ENCODE assay signal across 31 mouse cellular contexts in the genomic region with DNA sequence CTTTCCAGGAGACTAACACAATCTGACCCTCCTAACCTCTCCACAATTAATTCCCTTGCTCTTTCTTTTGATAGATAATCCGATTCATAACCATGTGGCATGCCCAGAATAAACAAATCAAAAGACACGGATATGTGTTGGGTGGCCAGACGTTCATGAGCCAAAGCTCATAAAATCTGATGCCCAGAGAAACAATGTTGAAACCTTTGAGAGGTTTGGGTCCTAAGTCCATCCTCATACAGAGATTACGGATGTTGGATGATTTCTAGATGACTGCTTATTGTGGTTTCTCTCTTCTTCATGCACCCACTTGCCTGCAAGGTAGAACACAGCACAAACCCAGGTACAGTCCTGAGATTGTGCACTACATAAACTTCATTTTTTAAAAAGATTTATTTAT.
"Had no signal": no experiment of that assay in that cellular context is flagged by ENCODE, and none has a peak within 500 bp of the region (broad histone marks: within the 10 kb centered on the region; RNA-seq: fewer than 3 reads in every experiment).

No protein-coding gene starts in this region.

- H3K27me3 ChIP-seq: limb, embryonic 12.5 days; limb, embryonic 13.5 days; limb, embryonic 15.5 days; liver, embryonic 12.5 days; liver, embryonic 13.5 days; liver, embryonic 15.5 days; lung, embryonic 15.5 days; megakaryocyte, embryonic 14.5 days; midbrain, embryonic 12.5 days; midbrain, embryonic 13.5 days; midbrain, embryonic 15.5 days had no signal

- H3K36me3 ChIP-seq: midbrain, embryonic 15.5 days had no signal

- H3K27ac ChIP-seq: left cerebral cortex, adult 2 months; limb, embryonic 10.5 days; limb, embryonic 12.5 days; limb, embryonic 13.5 days; limb, embryonic 15.5 days; liver, embryonic 12.5 days; liver, embryonic 13.5 days; liver, embryonic 14.5 days; liver, embryonic 15.5 days; lung, embryonic 15.5 days; macrophage; midbrain, embryonic 10.5 days; midbrain, embryonic 12.5 days; midbrain, embryonic 13.5 days; midbrain, embryonic 15.5 days had no signal

- DNase-seq: left cerebral cortex, postnatal 4 days; liver, embryonic 13.5 days; liver, postnatal 0 days; lung, adult 18-20 months; lung, adult 2 months; lung, embryonic 14.5 days; lung, postnatal 10 days; lung, postnatal 14 days; lung, postnatal 36 days; lung, postnatal 4 days; midbrain, embryonic 14.5 days had no signal

- H3K9me3 ChIP-seq: limb, embryonic 10.5 days; limb, embryonic 15.5 days; liver, embryonic 12.5 days; liver, embryonic 15.5 days; lung, embryonic 15.5 days; midbrain, embryonic 10.5 days; midbrain, embryonic 13.5 days; midbrain, embryonic 15.5 days had no signal

- H3K4me2 ChIP-seq: limb, embryonic 12.5 days; limb, embryonic 13.5 days; limb, embryonic 15.5 days; liver, embryonic 11.5 days; liver, embryonic 12.5 days; liver, embryonic 13.5 days; liver, embryonic 15.5 days; lung, embryonic 14.5 days; lung, embryonic 15.5 days; midbrain, embryonic 11.5 days; midbrain, embryonic 12.5 days; midbrain, embryonic 13.5 days; midbrain, embryonic 15.5 days had no signal

- ATAC-seq: liver, embryonic 12.5 days; liver, postnatal 0 days; lung, postnatal 0 days; midbrain, embryonic 13.5 days; midbrain, embryonic 15.5 days; midbrain, embryonic 16.5 days had no signal

- H3K4me3 ChIP-seq: left cerebral cortex, adult 2 months; limb, embryonic 10.5 days; limb, embryonic 12.5 days; limb, embryonic 13.5 days; limb, embryonic 15.5 days; liver, embryonic 12.5 days; liver, embryonic 13.5 days; liver, embryonic 15.5 days; lung, embryonic 15.5 days; megakaryocyte, embryonic 14.5 days; midbrain, embryonic 10.5 days; midbrain, embryonic 12.5 days; midbrain, embryonic 13.5 days; midbrain, embryonic 15.5 days; myocyte had no signal

- H3K9ac ChIP-seq: limb, embryonic 12.5 days; limb, embryonic 13.5 days; limb, embryonic 15.5 days; liver, embryonic 12.5 days; liver, embryonic 13.5 days; liver, embryonic 14.5 days; liver, embryonic 15.5 days; liver, postnatal 0 days; lung, embryonic 14.5 days; lung, embryonic 15.5 days; midbrain, embryonic 12.5 days; midbrain, embryonic 13.5 days; midbrain, embryonic 15.5 days had no signal
